Mouse (Mus musculus) heart, adult 2 months (tissue): ENCODE results near the gene Tns3.

Experiments
- CTCF ChIP-seq: fragments of 200-600 bp; IDR thresholded peaks from 2 replicates; pipeline ENCODE4 v1.8.1; 2022; ENCODE audit warnings: antibody characterized with exemption, mild to moderate bottlenecking, moderate library complexity
- POLR2A ChIP-seq: fragments of 200-500 bp; IDR thresholded peaks from 2 replicates; pipeline ENCODE4 v1.6.1; 2011; ENCODE audit warnings: mild to moderate bottlenecking, low read depth, low read length, control low read depth; ENCODE audit not compliant: insufficient read depth

- TF ChIP-seq CTCF (no peak), POLR2A (no peak)
Measured at GRCm38 (mm10) chr11:8440706-8441105, 223.6 kb downstream of the Tns3 start.
